Mouse (Mus musculus) liver, embryonic 14.5 days (tissue): Measurements from ENCODE around the gene Accsl.

Experiments used
- CTCF ChIP-seq: IDR thresholded peaks from 2 replicates; pipeline ENCODE4 v1.5.1; 2016; ENCODE audit warnings: antibody characterized with exemption, low read depth, control low read depth
- EP300 ChIP-seq: IDR thresholded peaks from 2 replicates; pipeline ENCODE4 v1.6.1; 2016; ENCODE audit warnings: antibody characterized with exemption, low read depth

- no peak for TF ChIP-seq CTCF
- no peak for TF ChIP-seq EP300
Measured at GRCm38 (mm10) chr2:93850317-93850944, 18.5 kb downstream of the Accsl start.
